Mouse (Mus musculus): ENCODE measurements around the gene Prdx6b.

Prdx6b gene

DNA sequence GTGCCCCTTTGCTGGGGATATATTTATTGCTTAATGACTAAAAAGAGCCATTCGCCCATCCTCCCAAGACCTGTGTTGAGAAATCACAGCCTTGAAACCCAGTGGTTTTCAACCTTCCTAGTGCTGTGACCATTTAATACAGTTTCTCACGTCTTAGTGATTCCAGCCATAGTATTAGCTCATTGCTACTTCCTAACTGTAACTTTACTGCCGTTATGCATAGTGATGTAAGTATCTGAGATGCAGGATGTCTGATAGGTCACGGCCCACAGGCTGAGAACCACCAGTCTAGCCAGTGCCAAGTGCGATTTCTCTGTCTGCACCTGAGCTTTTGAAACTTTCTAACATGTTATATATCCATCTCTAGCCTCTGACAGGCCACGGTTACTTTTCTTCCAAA is 35.0 kb downstream of the Prdx6b start:
- DNase-seq, result no peak

DNA sequence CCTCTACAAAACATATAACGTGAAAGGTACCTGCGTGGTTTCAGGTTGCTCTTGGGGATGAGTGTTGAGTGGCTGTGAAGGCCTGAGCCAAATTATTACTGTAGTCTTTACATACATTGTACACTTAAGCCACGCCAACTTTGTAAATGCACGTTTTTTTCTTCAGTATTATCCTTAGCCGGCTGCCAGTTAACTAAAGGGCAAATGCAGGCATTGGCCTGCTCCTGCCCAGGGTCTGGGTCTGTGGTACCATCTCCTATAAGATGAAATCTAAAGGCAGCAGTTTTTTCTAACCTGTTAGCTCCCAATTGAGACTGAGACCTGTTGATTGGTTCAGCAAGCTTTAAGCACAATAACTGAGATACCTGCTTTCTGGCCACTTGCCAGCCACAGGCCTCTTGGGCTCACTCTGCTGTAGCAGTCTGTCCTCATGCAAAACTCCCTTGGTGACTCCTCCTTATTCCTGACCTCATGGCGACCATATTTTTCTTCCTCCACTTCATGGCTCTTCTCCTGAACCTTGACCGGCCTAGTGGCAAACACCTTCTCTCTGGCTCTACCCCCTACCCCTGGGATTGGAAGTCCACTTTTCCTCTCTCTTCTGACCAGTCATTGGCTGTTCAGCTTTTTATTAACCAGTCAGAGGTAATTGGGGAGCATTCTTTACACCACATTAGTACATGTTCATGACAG is 36.8 kb downstream of the Prdx6b start:
- no peak for DNase-seq

DNA sequence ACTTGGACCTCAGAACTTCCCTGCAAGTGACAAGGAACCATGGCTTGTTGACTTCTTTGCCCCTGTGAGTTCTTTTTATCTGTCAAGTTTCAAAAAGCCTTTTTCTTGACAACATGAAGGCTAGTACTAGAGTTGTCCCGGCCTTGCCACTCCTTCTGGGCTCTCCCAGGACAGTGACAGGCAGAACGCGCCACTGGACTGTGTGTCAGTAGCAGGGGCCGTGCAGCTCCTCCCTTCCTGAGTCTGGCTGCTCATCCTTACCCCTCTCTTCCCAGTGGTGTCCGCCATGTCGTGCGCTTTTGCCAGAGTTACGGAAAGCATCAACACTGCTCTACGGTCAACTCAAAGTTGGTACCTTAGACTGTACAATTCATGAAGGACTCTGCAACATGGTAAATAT is 48.3 kb downstream of the Prdx6b start:
- DNase-seq, result no peak

Data from cerebellum, adult 9-11 months (tissue).